Mouse (Mus musculus): ENCODE data around the gene Ttc27. TPM values are rescaled to one million over a fixed set of nuclear protein-coding genes. Genes with fewer than 3 reads are reported as not detected.

Gene Ttc27
- polyA plus RNA-seq, 1 experiment from 2014 or later: 28.0 TPM

DNA sequence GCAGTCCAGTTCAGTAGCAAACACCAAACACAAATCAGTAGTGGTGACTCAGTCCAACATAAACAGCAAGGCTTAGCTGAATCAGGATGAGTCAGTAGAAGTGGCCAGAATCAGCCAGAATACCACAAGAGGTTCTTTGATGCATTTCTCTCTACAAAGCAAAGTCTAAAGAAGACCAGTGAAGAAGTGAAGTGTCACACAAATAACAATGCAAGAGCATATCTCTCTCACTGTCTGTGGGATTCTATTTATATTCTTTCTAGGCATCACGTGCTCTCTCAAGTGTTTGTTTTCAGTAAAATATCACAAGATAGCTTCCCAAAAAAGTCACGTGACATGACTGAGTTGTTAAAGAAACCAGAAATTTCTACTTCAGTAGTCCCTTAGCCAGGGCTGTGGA is 102.2 kb downstream of the Ttc27 start:
- Histone ChIP-seq H3K9me3 (ENCODE audit: control insufficient read depth, low read depth, low read length) (no peaks in the 10 kb centered on the region), H3K4me1 (ENCODE audit: control insufficient read depth, insufficient read depth, low read length) (no peaks in the 10 kb centered on the region), H3K36me3 (ENCODE audit: control insufficient read depth, insufficient read depth, low read length) (no peaks in the 10 kb centered on the region), H3K27me3 (ENCODE audit: control insufficient read depth, insufficient read depth, low read length) (no peaks in the 10 kb centered on the region), H3K27ac (ENCODE audit: low read length) (no peak overlapping the region), H3K4me3 (ENCODE audit: low read depth, low read length) (no peak overlapping the region), H3K4me2 (replicated peaks; ENCODE audit: low read depth, low read length) (no peak overlapping the region), H3K9ac (replicated peaks; ENCODE audit: low read depth, low read length) (no peak overlapping the region)
- ATAC-seq (ENCODE audit: insufficient number of reproducible peaks, insufficient read depth, low FRiP score, low read depth): no peak
- WGBS: 60% methylated on average over 2 of the region's 2 CpGs

GRCm38 (mm10) chr17:74830851-74831250 is 113.3 kb downstream of the Ttc27 start:
- Histone ChIP-seq H3K4me3 (ENCODE audit: low read depth, low read length) (no peak overlapping the region), H3K4me2 (replicated peaks; ENCODE audit: low read depth, low read length) (no peak overlapping the region), H3K4me1 (ENCODE audit: control insufficient read depth, insufficient read depth, low read length) (no peaks in the 10 kb centered on the region), H3K27ac (ENCODE audit: low read length) (no peak overlapping the region), H3K27me3 (ENCODE audit: control insufficient read depth, insufficient read depth, low read length) (no peaks in the 10 kb centered on the region), H3K36me3 (ENCODE audit: control insufficient read depth, insufficient read depth, low read length) (no peaks in the 10 kb centered on the region), H3K9ac (replicated peaks; ENCODE audit: low read depth, low read length) (no peak overlapping the region), H3K9me3 (ENCODE audit: control insufficient read depth, low read depth, low read length) (no peaks in the 10 kb centered on the region)
- no peak for ATAC-seq (ENCODE audit: insufficient number of reproducible peaks, insufficient read depth, low FRiP score, low read depth)
- 89% methylated on average over 2 of the region's 2 CpGs for WGBS

DNA sequence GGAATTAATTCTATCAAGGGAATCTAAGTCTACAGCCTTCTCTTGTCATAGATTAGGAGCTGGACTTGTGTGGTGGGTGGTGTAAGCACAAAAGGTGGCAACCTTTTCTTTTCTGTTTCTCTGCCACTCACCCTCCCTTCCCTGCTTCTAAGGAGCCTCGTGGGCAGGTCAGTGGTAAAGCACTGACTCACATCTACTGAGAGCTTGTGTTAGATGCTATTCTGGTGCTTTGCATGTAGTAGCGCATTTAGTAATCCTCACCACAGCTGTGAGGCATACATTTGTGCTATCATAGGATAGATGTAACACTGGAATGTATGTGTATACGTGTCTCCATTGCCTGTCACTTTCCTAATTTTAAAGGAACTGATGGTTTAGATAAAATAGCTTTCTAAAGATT is 124.2 kb downstream of the Ttc27 start:
- no peaks in the 10 kb centered on the region for H3K36me3 ChIP-seq (ENCODE audit: control insufficient read depth, insufficient read depth, low read length)
- 62% methylated on average over 3 of the region's 3 CpGs for WGBS
- H3K4me3 ChIP-seq (ENCODE audit: low read depth, low read length): no peak overlapping the region
- H3K9me3 ChIP-seq (ENCODE audit: control insufficient read depth, low read depth, low read length): no peaks in the 10 kb centered on the region
- H3K4me2 ChIP-seq (replicated peaks; ENCODE audit: low read depth, low read length): no peak overlapping the region
- ATAC-seq (ENCODE audit: insufficient number of reproducible peaks, insufficient read depth, low FRiP score, low read depth): no peak
- H3K9ac ChIP-seq (replicated peaks; ENCODE audit: low read depth, low read length): no peak overlapping the region
- peaks cover 11% of the 10 kb centered on the region for H3K4me1 ChIP-seq (ENCODE audit: control insufficient read depth, insufficient read depth, low read length)
- H3K27me3 ChIP-seq (ENCODE audit: control insufficient read depth, insufficient read depth, low read length): no peaks in the 10 kb centered on the region
- no peak overlapping the region for H3K27ac ChIP-seq (ENCODE audit: low read length)

DNA sequence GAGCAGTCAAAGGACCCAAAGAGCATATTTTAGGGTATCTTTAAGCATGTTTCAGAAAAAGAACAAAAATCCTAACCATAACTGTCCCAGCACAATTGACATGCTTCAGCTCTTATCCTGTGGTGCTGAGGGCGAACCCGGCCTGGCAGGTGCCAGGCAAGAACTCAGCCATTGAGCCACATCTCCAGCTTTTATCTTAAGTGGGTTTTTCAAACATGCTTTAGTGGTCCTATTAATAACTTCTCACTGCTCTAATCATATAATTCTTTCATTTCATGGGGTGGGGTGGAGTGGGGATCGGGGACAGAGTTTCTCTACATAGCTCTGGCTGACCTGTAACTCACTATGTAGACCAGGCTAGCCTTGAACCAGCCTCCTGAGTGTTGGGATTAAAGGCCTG is 125.1 kb downstream of the Ttc27 start:
- Histone ChIP-seq H3K36me3 (ENCODE audit: control insufficient read depth, insufficient read depth, low read length) (no peaks in the 10 kb centered on the region), H3K4me2 (replicated peaks; ENCODE audit: low read depth, low read length) (no peak overlapping the region), H3K4me3 (ENCODE audit: low read depth, low read length) (no peak overlapping the region), H3K27me3 (ENCODE audit: control insufficient read depth, insufficient read depth, low read length) (no peaks in the 10 kb centered on the region), H3K4me1 (ENCODE audit: control insufficient read depth, insufficient read depth, low read length) (peaks cover 11% of the 10 kb centered on the region), H3K27ac (ENCODE audit: low read length) (no peak overlapping the region), H3K9me3 (ENCODE audit: control insufficient read depth, low read depth, low read length) (no peaks in the 10 kb centered on the region), H3K9ac (replicated peaks; ENCODE audit: low read depth, low read length) (no peak overlapping the region)
- no peak for ATAC-seq (ENCODE audit: insufficient number of reproducible peaks, insufficient read depth, low FRiP score, low read depth)
- 89% methylated on average over 3 of the region's 3 CpGs for WGBS

DNA sequence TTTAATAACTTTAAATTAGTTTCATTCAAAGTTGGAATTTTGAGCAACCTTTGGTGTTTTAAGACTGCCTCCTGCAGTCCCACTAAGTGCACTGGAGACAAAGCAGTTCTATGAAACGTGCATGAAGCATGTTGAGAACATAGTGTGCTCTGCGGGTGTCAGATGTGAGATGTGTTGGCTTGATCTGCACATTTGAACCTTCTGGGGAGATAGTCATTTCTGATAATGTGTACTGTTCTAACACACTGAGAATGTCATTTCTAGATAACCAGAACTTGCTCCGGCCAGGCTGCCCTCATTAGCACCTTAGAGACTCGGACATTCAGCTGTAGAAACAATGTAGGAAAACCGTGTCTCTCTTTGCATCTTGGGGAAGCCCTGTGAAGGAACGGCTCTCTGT is 126.0 kb downstream of the Ttc27 start:
- Histone ChIP-seq H3K9me3 (ENCODE audit: control insufficient read depth, low read depth, low read length) (no peaks in the 10 kb centered on the region), H3K4me3 (ENCODE audit: low read depth, low read length) (no peak overlapping the region), H3K36me3 (ENCODE audit: control insufficient read depth, insufficient read depth, low read length) (no peaks in the 10 kb centered on the region), H3K9ac (replicated peaks; ENCODE audit: low read depth, low read length) (no peak overlapping the region), H3K4me1 (ENCODE audit: control insufficient read depth, insufficient read depth, low read length) (peaks cover 11% of the 10 kb centered on the region), H3K4me2 (replicated peaks; ENCODE audit: low read depth, low read length) (no peak overlapping the region), H3K27me3 (ENCODE audit: control insufficient read depth, insufficient read depth, low read length) (no peaks in the 10 kb centered on the region), H3K27ac (ENCODE audit: low read length) (no peak overlapping the region)
- 90% methylated on average over 6 of the region's 6 CpGs for WGBS
- ATAC-seq (ENCODE audit: insufficient number of reproducible peaks, insufficient read depth, low FRiP score, low read depth): no peak

DNA sequence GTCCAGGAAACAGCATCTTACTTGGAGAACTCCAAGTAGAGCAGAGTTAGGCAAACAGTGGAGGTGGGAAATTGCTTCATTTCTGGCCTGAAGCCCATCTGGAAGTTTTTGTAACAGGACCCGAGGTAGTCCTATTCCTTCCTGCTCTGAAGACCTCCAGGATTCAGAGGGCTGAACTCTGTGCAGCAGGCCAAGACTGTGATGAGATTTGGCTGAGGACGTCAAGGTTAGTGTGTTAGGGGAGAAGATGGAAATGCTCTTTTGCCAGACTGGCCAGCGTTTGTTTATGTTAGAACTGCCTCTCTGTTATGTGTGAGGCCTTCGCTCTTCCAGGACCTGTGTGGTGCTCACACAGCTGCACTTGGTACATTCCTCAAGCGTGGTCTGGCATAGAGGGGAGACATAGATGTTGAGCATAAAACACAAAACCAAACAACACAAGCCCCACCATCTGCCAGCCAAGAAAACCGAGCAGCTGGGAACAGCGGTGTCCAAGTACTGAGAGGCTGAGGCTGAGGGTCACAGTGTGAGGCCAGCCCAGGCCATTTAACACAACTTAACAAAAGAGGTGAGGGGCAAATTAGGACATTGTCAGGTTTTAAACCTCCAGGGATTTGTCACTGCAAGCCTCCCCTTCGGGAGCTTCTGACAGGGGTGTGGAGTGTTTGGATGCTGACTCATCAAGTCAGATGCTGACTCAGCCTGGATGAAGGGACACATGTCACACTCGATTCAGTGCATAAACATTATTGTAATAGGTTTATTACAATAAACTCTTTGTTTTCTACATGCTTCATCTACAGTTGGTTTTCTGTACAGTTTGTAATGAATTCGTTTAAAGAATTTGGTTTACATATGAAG is 128.7 kb downstream of the Ttc27 start:
- WGBS: 30% methylated on average over 10 of the region's 10 CpGs
- no peak overlapping the region for H3K4me2 ChIP-seq (replicated peaks; ENCODE audit: low read depth, low read length)
- no peak overlapping the region for H3K9ac ChIP-seq (replicated peaks; ENCODE audit: low read depth, low read length)
- H3K27me3 ChIP-seq (ENCODE audit: control insufficient read depth, insufficient read depth, low read length): no peaks in the 10 kb centered on the region
- H3K4me1 ChIP-seq (ENCODE audit: control insufficient read depth, insufficient read depth, low read length): peaks cover 14% of the 10 kb centered on the region
- no peak overlapping the region for H3K4me3 ChIP-seq (ENCODE audit: low read depth, low read length)
- no peaks in the 10 kb centered on the region for H3K36me3 ChIP-seq (ENCODE audit: control insufficient read depth, insufficient read depth, low read length)
- H3K27ac ChIP-seq (ENCODE audit: low read length): peak overlapping the region; percentile 3; the same call in 1 of the 2 replicates
- peak; percentile 53; the same call in 1 of the 2 replicates for ATAC-seq (ENCODE audit: insufficient number of reproducible peaks, insufficient read depth, low FRiP score, low read depth)
- no peaks in the 10 kb centered on the region for H3K9me3 ChIP-seq (ENCODE audit: control insufficient read depth, low read depth, low read length)

DNA sequence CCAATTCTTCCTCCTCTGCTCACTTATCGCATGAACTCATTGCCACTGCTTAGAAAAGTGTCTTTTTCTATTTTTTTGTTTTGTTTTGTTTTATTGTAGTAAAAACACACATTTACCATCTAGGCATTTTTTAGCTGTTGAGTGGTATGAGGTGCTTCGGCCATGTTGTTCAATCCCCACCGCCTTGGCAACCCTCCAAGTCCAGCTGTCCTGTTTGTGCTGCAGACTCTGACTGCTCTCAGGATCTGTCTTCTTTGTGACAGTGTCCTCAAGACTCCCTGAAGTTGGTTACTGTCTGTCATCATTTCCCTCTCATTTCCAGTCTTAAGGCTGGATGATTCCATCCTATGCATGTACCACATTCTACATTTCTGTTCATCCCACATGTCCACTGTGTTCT is 132.7 kb downstream of the Ttc27 start:
- WGBS: 88% methylated on average over 3 of the region's 3 CpGs
- no peak for ATAC-seq (ENCODE audit: insufficient number of reproducible peaks, insufficient read depth, low FRiP score, low read depth)
- H3K4me2 ChIP-seq (replicated peaks; ENCODE audit: low read depth, low read length): no peak overlapping the region
- no peaks in the 10 kb centered on the region for H3K27me3 ChIP-seq (ENCODE audit: control insufficient read depth, insufficient read depth, low read length)
- no peaks in the 10 kb centered on the region for H3K9me3 ChIP-seq (ENCODE audit: control insufficient read depth, low read depth, low read length)
- H3K36me3 ChIP-seq (ENCODE audit: control insufficient read depth, insufficient read depth, low read length): no peaks in the 10 kb centered on the region
- no peak overlapping the region for H3K9ac ChIP-seq (replicated peaks; ENCODE audit: low read depth, low read length)
- no peak overlapping the region for H3K4me3 ChIP-seq (ENCODE audit: low read depth, low read length)
- H3K4me1 ChIP-seq (ENCODE audit: control insufficient read depth, insufficient read depth, low read length): peaks cover 14% of the 10 kb centered on the region
- no peak overlapping the region for H3K27ac ChIP-seq (ENCODE audit: low read length)

GRCm38 (mm10) chr17:74859298-74859697 is 141.8 kb downstream of the Ttc27 start:
- no peak overlapping the region for H3K27ac ChIP-seq (ENCODE audit: low read length)
- H3K9ac ChIP-seq (replicated peaks; ENCODE audit: low read depth, low read length): no peak overlapping the region
- no peaks in the 10 kb centered on the region for H3K4me1 ChIP-seq (ENCODE audit: control insufficient read depth, insufficient read depth, low read length)
- ATAC-seq (ENCODE audit: insufficient number of reproducible peaks, insufficient read depth, low FRiP score, low read depth): peak; percentile 60
- no peak overlapping the region for H3K4me2 ChIP-seq (replicated peaks; ENCODE audit: low read depth, low read length)
- H3K27me3 ChIP-seq (ENCODE audit: control insufficient read depth, insufficient read depth, low read length): no peaks in the 10 kb centered on the region
- H3K9me3 ChIP-seq (ENCODE audit: control insufficient read depth, low read depth, low read length): no peaks in the 10 kb centered on the region
- 70% methylated on average over 2 of the region's 2 CpGs for WGBS
- no peaks in the 10 kb centered on the region; the same call in 1 of the 2 replicates for H3K36me3 ChIP-seq (ENCODE audit: control insufficient read depth, insufficient read depth, low read length)
- no peak overlapping the region for H3K4me3 ChIP-seq (ENCODE audit: low read depth, low read length)
